Mouse (Mus musculus) embryonic facial prominence, embryonic 12.5 days (tissue): ENCODE results near the gene AC109138.7. TPM values are rescaled to one million over a fixed set of nuclear protein-coding genes. Genes with fewer than 3 reads are reported as not detected.

Experiments used
- ATAC-seq: fragments of 200-750 bp; cut with Nextera tagmentation; 2 replicates; pipeline ENCODE4 v1.8.0; 2017; ENCODE audit not compliant: insufficient number of reproducible peaks, insufficient read depth, low FRiP score, low TSS enrichment
- H3K27ac ChIP-seq: fragments of 300-500 bp; sonication (generic); 2 replicates; pipeline ENCODE4 v1.5.1; 2016; ENCODE audit warnings: mild to moderate bottlenecking
- H3K27me3 ChIP-seq: fragments of 300-500 bp; sonication (generic); 2 replicates; pipeline ENCODE4 v1.6.1; 2016; ENCODE audit warnings: mild to moderate bottlenecking, moderate library complexity
- H3K36me3 ChIP-seq: fragments of 300-500 bp; sonication (generic); 2 replicates; pipeline ENCODE4 v1.6.1; 2016; ENCODE audit warnings: mild to moderate bottlenecking
- H3K4me1 ChIP-seq: fragments of 300-500 bp; sonication (generic); 2 replicates; pipeline ENCODE4 v1.6.1; 2016
- H3K4me2 ChIP-seq: fragments of 300-500 bp; sonication (generic); replicated peaks from 2 replicates; pipeline ENCODE4 v1.6.1; 2016; ENCODE audit warnings: mild to moderate bottlenecking, moderate library complexity
- H3K4me3 ChIP-seq: fragments of 300-500 bp; sonication (generic); 2 replicates; pipeline ENCODE4 v1.5.1; 2016; ENCODE audit warnings: mild to moderate bottlenecking
- H3K9ac ChIP-seq: fragments of 300-500 bp; sonication (generic); 2 replicates; pipeline ENCODE4 v1.6.1; 2016; ENCODE audit warnings: mild to moderate bottlenecking, moderate library complexity
- H3K9me3 ChIP-seq: fragments of 300-500 bp; sonication (generic); 2 replicates; pipeline ENCODE4 v1.6.1; 2016; ENCODE audit warnings: mild to moderate bottlenecking, moderate library complexity
- WGBS: fragments of 180-500 bp; shearing (Covaris S2); methylation state at CpG from one replicate; pipeline ENCODE4 v1.1.7; 2016; 5-methylcytosine and 5-hydroxymethylcytosine counted together
- polyA plus RNA-seq: library from polyadenylated mRNA; unstranded; fragments of >200 nt; fragmentation: Nextera tagmentation; extraction: Ambion mirVana; gene quantifications from 2 replicates; pipeline ENCODE4 v1.2.1, GENCODE M21; 2016

The AC109138.7 gene
- polyA plus RNA-seq, 1 experiment from 2014 or later, result not detected

- H3K4me1 ChIP-seq, result peaks cover 13% of the 10 kb centered on the region; the same call in 1 of the 2 replicates
- H3K27ac ChIP-seq, result no peak overlapping the region
- WGBS, result 39% methylated on average over 3 of the region's 3 CpGs
- H3K36me3 ChIP-seq, result no peaks in the 10 kb centered on the region
- no peaks in the 10 kb centered on the region for H3K27me3 ChIP-seq
- H3K4me2 ChIP-seq, result no peak overlapping the region
- H3K9ac ChIP-seq, result no peak overlapping the region
- no peak overlapping the region for H3K4me3 ChIP-seq
- no peaks in the 10 kb centered on the region for H3K9me3 ChIP-seq
- ATAC-seq, result no peak
These were observed 32.3 kb upstream of the AC109138.7 start for GRCm38 (mm10) chr19:4181892-4182291.

GRCm38 (mm10) chr19:4183689-4184088 is 30.5 kb upstream of the AC109138.7 start:
- WGBS, result 65% methylated on average over 2 of the region's 2 CpGs
- H3K9me3 ChIP-seq, result no peaks in the 10 kb centered on the region
- H3K36me3 ChIP-seq, result no peaks in the 10 kb centered on the region
- H3K27me3 ChIP-seq, result no peaks in the 10 kb centered on the region
- H3K9ac ChIP-seq, result no peak overlapping the region
- no peak for ATAC-seq
- no peak overlapping the region for H3K4me2 ChIP-seq
- H3K4me1 ChIP-seq, result peaks cover 13% of the 10 kb centered on the region; the same call in 1 of the 2 replicates
- H3K4me3 ChIP-seq, result no peak overlapping the region
- H3K27ac ChIP-seq, result no peak overlapping the region

- 56% methylated on average over 15 of the region's 15 CpGs for WGBS
- Histone ChIP-seq H3K9me3 (no peaks in the 10 kb centered on the region), H3K4me1 (peaks cover 13% of the 10 kb centered on the region; the same call in 1 of the 2 replicates), H3K36me3 (no peaks in the 10 kb centered on the region), H3K4me2 (no peak overlapping the region), H3K27me3 (no peaks in the 10 kb centered on the region), H3K9ac (no peak overlapping the region), H3K4me3 (no peak overlapping the region), H3K27ac (no peak overlapping the region)
- no peak for ATAC-seq
These were observed 28.9 kb upstream of the AC109138.7 start for GRCm38 (mm10) chr19:4184976-4185975.

- ATAC-seq, result no peak
- peaks cover 13% of the 10 kb centered on the region; the same call in 1 of the 2 replicates for H3K4me1 ChIP-seq
- no peaks in the 10 kb centered on the region for H3K9me3 ChIP-seq
- no peak overlapping the region for H3K4me3 ChIP-seq
- H3K9ac ChIP-seq, result no peak overlapping the region
- H3K27me3 ChIP-seq, result no peaks in the 10 kb centered on the region
- 74% methylated on average over 3 of the region's 3 CpGs for WGBS
- no peak overlapping the region for H3K27ac ChIP-seq
- no peak overlapping the region for H3K4me2 ChIP-seq
- no peaks in the 10 kb centered on the region for H3K36me3 ChIP-seq
These were observed 26.9 kb upstream of the AC109138.7 start for GRCm38 (mm10) chr19:4187303-4187702.

GRCm38 (mm10) chr19:4189051-4189620 is 25.0 kb upstream of the AC109138.7 start:
- peaks cover 12% of the 10 kb centered on the region for H3K36me3 ChIP-seq
- no peaks in the 10 kb centered on the region for H3K27me3 ChIP-seq
- 87% methylated on average over 12 of the region's 12 CpGs for WGBS
- no peak overlapping the region for H3K27ac ChIP-seq
- H3K4me1 ChIP-seq, result peaks cover 26% of the 10 kb centered on the region
- no peak overlapping the region for H3K9ac ChIP-seq
- no peak overlapping the region for H3K4me3 ChIP-seq
- no peak overlapping the region for H3K4me2 ChIP-seq
- ATAC-seq, result no peak
- H3K9me3 ChIP-seq, result no peaks in the 10 kb centered on the region

- Histone ChIP-seq H3K4me1 (peaks cover 13% of the 10 kb centered on the region), H3K27ac (peak within 1 kb of the TSS; percentile 96), H3K27me3 (no peaks in the 10 kb centered on the region), H3K4me3 (peak within 1 kb of the TSS; percentile 68), H3K9ac (peak within 1 kb of the TSS; percentile 95), H3K9me3 (no peaks in the 10 kb centered on the region), H3K36me3 (peaks cover 30% of the 10 kb centered on the region), H3K4me2 (peak within 1 kb of the TSS; percentile 90)
- 61% methylated on average over 4 of the region's 4 CpGs for WGBS
- ATAC-seq, result no peak
These were observed 23.3 kb upstream of the AC109138.7 start, which contains the start of gene Tbc1d10c for GRCm38 (mm10) chr19:4190831-4191334. Tbc1d10c (minus strand) TSS chr19:4191284.

GRCm38 (mm10) chr19:4191528-4192250 is 22.5 kb upstream of the AC109138.7 start, which contains the start of gene Ppp1ca:
Ppp1ca (plus strand) TSS chr19:4192065.
- peaks cover 21% of the 10 kb centered on the region for H3K4me1 ChIP-seq
- peaks cover 38% of the 10 kb centered on the region for H3K36me3 ChIP-seq
- peak within 1 kb of the TSS; percentile 96 for H3K27ac ChIP-seq
- no peaks in the 10 kb centered on the region for H3K9me3 ChIP-seq
- no peaks in the 10 kb centered on the region for H3K27me3 ChIP-seq
- peak; percentile 85 for ATAC-seq
- H3K4me2 ChIP-seq, result peak within 1 kb of the TSS; percentile 90
- H3K4me3 ChIP-seq, result peak within 1 kb of the TSS; percentile 68
- H3K9ac ChIP-seq, result peak within 1 kb of the TSS; percentile 95
- WGBS, result 8% methylated on average over 27 of the region's 47 CpGs

- H3K4me1 ChIP-seq, result peaks cover 23% of the 10 kb centered on the region
- no peaks in the 10 kb centered on the region for H3K27me3 ChIP-seq
- peaks cover 45% of the 10 kb centered on the region for H3K36me3 ChIP-seq
- H3K27ac ChIP-seq, result peak overlapping the region; percentile 96
- ATAC-seq, result no peak
- peak overlapping the region; percentile 68 for H3K4me3 ChIP-seq
- H3K9me3 ChIP-seq, result no peaks in the 10 kb centered on the region
- H3K4me2 ChIP-seq, result peak overlapping the region; percentile 90
- H3K9ac ChIP-seq, result peak overlapping the region; percentile 95
- WGBS, result under 1% methylated on average over 51 of the region's 52 CpGs
These were observed 21.7 kb upstream of the AC109138.7 start for GRCm38 (mm10) chr19:4192251-4192985.

- no peaks in the 10 kb centered on the region for H3K9me3 ChIP-seq
- peaks cover 23% of the 10 kb centered on the region for H3K4me1 ChIP-seq
- peak overlapping the region; percentile 90 for H3K4me2 ChIP-seq
- H3K36me3 ChIP-seq, result peaks cover 50% of the 10 kb centered on the region
- no peak overlapping the region for H3K27ac ChIP-seq
- H3K9ac ChIP-seq, result peak overlapping the region; percentile 95
- H3K27me3 ChIP-seq, result no peaks in the 10 kb centered on the region
- 69% methylated on average over 6 of the region's 6 CpGs for WGBS
- no peak for ATAC-seq
- H3K4me3 ChIP-seq, result peak overlapping the region; percentile 68
These were observed 21.0 kb upstream of the AC109138.7 start for GRCm38 (mm10) chr19:4193129-4193528.

GRCm38 (mm10) chr19:4194021-4194724 is 20.0 kb upstream of the AC109138.7 start:
- Histone ChIP-seq H3K9ac (no peak overlapping the region), H3K27ac (no peak overlapping the region), H3K4me1 (peaks cover 23% of the 10 kb centered on the region), H3K4me2 (peak overlapping the region; percentile 90; the same call in 1 of the 2 replicates), H3K9me3 (no peaks in the 10 kb centered on the region), H3K27me3 (no peaks in the 10 kb centered on the region), H3K4me3 (no peak overlapping the region), H3K36me3 (peaks cover 53% of the 10 kb centered on the region)
- 92% methylated on average over 8 of the region's 8 CpGs for WGBS
- no peak for ATAC-seq
